Mouse (Mus musculus) kidney, postnatal 10 days (tissue): ENCODE data around the gene Crat.
A peak's percentile ranks its signal among the peaks of the same experiment; 100 is the strongest.
"Not testable (repeated sequence)": the region's sequence is repeated elsewhere in the genome, so short reads cannot be mapped to it uniquely, and the experiment has no call there.

Experiments used
- DNase-seq: peaks from one replicate; pipeline ENCODE4 v3.0.0; 2021; ENCODE audit warnings: mixed read lengths

Crat gene

DNA sequence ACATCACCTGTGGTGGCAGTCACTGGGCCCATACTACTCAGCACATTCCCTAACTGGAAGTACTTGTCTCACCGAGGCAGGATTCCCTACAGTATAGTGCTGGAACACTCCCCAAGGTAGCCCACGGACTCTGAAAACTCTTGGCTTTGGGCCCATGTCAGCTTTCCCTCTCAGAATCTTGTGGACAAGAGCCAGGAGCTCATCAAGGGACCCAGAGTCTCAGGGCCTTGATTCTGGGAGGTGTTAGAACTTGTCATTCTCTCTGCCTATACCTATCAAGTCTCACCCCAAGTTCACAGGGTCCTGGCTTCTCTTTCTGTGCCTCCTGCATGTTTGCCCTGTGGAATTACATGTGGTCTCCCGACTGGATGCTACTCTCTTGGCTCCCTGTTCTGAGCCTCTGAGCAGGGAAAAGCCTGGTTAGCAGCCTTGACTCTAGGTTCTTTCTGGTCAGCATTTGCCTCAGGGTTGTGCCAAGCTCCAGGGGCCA lies 24.6 kb upstream of the Crat start:
- peak; percentile 67 for DNase-seq

DNA sequence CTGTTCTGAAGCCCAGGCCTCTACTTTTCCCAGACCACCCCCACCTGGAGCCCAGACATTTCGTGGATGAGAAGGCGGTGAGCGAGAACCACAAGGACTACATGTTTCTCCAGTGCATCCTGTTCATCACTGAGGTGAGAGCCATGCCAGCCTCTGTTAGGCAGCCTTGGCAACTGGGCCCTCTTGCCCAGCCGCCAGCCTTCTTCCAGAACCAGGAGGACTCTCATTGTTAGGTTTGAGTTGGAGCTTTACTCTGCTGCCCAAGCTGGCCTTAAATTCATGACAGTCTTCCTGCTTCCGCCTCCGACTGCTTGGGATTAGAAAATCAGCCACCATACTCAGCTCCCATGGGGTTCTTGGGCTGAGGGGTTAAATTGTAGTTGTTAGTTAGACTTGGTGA lies 24.0 kb upstream of the Crat start:
- DNase-seq, result no peak

DNA sequence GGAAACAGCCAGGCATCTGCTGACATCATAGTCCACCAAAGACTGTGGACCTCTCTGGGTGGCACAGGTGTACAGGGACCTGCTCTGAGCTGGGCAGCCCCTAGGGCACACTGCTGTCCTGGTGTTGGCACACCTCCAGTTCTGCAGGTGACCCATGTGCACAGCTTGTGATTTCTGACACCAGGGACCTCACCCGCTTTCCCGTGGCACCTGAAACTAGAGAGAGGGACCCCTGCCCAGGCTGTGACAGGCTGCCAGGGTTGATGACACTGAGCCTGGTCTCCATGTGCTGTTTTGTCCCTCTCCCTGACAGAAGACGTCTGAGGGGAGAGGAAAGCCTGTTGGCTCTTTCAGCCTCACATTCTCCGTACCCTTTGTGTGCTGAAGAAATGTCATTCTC lies 22.2 kb upstream of the Crat start:
- no peak for DNase-seq

DNA sequence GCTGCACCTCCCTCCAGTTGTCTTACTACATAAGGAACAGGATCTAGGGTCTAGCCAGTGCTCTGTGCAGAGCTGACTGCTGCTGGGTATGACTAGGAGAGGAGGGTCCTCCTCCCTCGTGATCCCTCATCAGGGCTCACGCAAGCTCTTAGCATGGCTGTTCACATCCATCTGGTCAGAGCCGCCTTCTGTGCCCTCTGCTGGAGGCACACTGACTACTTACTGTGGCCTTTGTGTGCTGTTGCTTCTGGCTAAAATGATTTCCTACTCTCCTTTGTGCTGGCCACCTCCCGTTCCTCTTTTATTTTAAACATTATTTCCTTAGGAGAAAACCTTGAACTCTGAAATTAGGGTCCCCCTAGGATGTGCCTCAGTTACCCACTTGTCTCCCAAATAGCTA lies 21.2 kb upstream of the Crat start:
- DNase-seq, result no peak

DNA sequence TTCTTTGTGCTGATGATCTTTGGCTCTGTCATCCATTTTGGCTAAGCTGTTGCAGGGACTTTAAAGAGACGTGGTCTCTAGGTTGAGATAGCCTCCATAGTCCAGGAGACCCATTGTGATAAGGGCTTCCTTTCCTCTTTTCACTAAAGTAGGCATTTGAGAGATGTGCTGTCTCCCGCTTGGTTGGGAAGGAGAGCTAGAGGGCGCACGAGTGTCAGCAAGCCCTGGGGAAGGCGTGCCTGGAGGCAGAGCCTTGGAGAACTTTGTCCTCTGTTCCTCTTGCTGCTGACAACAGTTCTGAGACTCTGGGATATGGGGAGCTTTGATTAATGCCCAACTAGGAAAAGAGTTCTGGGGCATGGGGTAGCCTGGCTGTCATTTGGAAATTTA lies 20.5 kb upstream of the Crat start:
- peak; percentile 86 for DNase-seq

DNA sequence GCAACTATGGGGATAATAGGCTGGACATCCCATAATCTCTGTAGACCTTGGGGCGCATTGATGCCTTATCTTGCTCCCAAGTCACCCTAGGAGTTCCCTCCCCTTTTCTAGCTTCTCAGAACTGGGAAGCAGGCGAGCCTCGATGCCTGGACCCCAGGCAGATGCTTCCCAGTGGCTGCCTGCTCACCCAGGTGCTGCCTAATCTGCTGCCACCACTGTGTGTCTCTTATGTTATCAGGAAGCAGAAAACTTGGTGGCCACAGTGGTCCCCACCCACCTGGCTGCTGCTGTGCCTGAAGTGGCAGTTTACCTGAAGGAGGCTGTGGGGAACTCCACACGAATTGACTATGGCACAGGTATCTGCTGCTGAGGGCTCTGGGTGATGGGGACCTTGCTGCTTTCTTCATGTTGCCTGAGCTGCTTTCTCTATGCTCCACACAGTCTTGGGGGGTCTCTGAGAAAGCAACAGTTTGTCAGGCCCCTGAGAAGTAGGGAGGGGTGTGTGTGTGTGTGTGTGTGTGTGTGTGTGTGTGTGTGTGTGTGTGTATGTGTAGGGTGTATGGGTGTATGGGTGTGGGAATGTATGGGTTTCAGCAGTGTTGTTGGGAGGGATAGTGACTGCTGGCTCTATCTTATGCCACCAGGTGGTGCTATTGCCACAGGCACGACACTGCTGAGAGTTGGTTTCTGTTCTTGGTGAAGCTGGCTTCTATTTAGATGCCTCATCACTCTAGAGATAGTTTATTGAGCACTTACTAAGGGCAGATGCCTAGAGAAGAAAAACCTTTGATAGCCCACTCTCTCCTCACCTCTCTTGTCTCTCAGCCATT lies 19.9 kb upstream of the Crat start:
- DNase-seq, result peak; percentile 84

DNA sequence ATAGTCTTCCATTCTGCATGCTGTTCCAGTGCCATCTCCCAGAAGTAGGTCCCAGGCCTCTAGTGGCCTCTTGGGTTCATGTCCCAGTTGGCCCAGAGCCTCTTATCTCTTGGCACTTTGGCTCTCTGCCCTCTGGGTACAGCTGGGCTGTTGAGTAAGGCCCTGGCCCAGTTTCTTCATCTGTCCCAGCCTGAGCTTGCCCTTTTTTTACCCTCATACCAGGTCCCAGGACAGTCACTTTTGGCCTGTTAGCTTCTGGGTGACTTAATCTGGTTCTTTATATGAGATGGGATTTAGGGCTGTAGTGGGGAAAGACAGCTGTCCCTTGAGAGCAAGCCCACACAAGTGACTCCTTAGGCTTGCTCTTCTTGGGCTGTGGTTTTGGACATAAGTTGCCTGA lies 13.5 kb upstream of the Crat start:
- no peak for DNase-seq

DNA sequence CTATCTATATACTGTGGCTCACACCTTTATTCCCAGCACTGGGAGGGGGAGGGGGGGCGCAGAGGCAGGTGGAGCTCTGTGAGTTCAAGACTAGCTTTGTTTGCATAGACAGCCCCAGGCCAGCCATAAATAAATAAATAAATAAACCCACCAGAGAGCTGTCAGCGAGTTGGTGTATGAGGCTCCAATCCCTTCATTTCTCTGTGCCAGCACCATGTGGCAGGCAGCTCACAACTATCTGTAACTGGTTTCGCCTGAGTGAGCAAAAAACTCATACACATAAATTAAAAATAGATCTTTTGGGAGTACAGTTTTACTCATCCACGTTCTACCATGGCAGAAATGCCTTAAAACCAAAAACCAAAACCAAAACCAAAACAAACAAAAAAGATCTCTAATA lies 5.8 kb upstream of the Crat start:
- no peak for DNase-seq

DNA sequence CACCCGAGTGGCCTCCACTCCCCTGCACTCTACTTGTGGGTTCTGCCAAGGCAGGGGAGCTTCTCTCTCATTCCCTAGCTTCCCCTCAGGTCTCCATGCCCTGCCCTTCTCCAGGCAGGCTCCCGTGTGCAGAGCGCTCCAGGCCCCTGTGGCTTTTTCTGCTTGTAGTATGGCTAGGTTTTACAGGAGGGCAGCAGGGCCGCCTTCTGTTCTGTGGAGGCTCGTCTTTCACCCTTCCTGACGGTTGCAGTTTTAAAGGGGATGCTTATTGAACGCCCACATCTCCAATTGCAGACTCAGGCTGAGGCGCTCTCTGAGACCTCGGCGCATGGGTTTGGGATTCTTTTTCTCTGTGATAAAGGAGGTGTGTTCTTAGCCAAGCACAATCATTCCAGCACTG lies 3.5 kb upstream of the Crat start:
- no peak for DNase-seq

DNA sequence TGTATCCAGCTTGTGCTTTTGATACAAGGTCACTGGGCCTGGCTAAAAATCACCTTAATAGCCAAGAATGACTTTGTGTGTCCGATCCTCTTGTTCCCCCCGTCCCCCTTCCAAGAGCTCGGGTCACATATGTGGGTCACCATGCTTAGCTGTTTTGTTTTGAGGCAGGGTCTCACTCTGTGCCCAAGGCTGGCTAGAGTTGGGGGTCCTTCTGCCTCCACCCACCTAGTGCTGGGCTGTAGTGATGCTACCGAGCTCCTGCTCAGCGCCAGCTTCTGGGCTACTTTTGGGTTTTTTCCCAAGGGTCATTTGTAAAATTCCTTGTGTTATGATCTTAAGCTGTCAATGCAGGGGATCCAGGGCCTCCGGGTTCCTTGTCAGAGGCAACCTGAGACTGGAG lies 2.6 kb upstream of the Crat start:
- no peak for DNase-seq

DNA sequence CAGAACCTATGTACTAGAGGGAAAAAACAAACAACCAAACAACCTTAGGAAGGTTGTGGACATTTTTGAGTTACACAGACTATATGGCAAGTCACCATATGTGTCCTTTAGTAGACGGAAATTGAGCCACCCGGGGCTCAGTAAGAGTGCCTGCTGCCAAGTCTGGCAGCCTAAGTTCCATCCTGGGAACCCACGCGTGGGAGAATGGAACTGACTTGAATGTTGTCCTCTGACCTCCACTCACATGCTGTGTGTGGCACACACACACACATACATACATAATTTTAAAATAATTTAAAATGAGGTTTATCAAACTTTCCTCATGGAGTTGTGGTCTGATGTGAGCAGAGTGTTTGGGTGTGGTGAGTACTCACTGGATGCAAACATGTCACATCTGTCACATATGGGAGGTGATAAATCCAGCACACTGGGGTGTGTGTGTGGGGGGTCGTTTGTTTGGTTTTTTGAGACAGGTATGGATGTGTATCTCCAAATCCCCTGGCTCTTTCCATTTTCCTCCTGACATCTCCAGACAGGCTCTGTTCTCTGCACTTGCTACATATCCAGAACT lies 2.1 kb upstream of the Crat start:
- DNase-seq, result no peak

DNA sequence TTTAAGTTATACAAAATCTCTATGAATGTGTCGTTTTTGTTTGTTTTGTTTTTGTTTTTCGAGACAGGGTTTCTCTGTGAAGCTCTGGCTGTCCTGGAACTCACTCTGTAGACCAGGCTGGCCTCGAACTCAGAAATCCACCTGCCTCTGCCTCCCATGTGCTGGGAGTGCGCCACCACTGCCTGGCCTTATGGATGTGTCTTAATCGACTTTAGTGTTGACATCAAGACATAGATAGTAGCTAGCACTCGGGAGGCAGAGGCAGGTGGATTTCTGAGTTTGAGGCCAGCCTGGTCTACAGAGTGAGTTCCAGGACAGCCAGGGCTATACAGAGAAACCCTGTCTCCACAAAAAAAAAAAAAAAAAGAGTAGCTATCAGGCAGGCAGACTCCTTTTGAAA lies 1.5 kb upstream of the Crat start:
- DNase-seq, result not testable (repeated sequence)

DNA sequence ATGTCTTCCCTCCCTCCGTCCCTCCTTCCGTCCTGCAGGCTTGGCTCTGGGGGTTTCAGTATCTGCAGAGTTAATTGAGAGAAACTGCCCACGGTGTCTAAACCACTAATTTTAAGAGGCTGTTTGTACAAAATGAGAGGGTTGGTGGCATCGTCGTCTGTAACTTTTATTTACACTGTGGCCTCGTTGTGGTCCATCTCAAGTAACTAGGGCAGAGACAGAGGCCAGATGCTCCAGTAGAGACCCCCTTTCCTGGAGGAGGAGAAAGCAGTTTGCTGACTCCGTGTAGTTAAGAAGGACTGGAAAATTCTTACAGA lies 994 bp upstream of the Crat start:
- no peak for DNase-seq

DNA sequence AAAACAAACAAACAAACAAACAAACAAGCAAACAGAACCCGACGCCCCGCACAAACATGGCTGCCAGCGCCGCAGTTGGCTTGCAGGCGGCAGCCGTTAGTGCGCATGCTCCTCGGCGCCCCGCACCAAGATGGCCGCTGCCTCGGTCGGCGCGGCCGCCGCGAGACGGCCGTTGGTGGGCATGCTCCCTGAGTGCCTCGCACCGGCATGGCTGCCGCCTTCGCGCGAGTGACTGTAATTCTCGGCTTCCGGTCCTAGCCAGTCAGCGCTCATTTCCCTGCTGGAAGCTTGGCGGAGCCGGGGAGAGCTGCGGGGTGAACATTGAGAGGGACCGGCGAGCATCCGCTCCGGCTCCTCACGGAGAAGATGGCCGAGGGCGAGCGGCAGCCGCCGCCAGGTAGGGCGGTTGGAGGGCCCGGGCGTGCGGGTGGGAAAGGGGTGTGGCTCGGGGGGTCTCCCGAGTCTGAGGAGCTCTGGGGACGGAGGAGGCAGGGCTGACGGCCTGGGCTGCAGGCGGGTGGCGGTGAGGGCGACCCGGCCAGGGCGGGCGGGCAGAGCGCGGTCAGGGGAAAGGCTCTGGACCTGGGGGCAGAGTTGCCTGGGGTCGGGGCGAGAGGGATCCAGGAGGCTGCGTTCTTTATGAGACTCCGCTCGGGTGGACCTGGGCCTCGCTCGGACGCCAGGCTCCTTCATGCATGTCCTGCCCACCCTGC lies 479 bp upstream of the Crat start, which contains the start of gene Ptpa:
TSS of gene Ptpa (plus strand) at position 104 of the 713 bp plus-strand sequence.
- DNase-seq, result peak; percentile 97

DNA sequence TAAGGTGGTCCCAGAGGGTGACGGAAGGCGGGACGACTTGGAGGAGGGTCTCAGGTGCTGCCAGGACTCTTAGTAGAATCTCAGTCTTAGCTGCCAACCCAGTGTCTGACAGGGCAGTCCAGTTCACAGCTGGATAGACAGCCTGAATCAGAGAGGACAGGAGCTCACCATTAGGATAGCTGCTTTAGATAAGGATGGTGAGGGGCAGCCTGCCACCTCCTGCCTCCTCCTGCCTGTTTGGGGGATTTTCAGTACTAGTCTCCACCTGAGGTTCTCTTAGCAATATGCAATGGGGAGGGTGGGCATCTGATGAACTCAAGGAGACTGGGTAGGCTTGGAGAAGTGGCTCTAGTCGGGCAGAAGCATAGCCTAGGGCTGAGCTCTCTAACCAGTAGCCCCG lies 932 bp downstream of the Crat start:
- no peak for DNase-seq

DNA sequence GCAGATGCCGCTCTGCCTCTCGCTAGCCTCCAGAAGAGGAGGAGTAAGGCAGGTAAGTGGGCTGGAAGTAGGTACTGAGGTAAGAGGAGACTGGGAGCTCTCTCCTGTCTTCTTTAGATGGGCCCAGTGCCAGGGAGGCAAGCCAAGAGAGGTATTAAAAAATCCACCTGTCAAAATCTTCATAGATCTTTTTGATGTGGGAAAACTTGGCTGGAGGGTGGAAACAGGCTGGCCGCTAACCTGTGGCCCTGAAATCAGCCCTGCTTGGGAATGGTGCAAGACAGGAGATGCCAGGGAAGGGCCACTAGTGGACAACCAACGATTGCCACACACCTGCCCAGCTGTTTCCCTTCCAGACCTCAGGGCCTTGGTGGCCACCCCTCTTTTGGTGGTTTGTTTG lies 1.5 kb downstream of the Crat start:
- no peak for DNase-seq

DNA sequence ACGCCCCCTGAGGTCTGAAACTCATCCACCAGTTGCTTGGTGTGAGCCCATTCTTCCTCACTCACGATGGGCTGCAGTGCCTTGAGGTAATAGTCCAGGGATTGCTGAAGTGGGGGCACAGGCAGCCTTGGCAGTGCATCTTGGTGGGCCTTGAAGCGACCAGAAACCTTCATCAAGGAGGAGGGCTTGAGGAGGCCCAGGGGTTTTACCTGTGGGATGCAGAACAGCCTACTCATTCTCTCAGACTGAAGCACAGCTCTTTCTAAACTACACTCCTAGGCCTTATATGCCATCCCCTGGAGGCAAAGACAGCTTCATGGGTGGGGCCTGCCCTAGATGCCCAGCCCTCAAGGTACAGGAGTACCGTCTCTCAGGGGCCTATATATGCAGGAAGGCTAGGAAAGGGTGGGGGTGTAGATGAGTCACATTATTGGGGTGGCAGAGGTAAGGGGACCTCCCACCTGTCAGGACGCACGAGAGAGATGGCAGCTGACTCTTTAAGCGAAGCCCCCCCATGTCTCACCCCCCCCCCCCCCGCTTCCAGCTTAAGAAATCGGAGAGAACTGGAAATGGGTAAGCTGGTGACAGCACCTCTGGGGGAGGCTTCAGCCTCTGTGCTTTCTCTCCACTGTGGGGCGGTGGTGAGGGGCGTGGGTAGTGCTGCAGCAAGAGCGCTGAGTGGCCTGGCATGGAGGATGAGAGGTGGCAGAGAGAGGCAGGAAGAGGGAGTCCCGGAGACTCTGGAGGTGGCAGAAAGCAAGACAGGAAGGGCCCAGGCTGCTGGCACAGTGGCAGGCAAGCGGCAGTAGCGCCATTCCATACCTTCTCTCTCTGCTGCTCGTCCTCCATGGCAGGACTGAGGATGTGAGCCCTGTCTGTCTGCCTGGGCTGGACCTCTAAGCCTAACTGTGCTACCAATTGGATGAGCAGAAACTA lies 2.3 kb downstream of the Crat start:
- no peak for DNase-seq

DNA sequence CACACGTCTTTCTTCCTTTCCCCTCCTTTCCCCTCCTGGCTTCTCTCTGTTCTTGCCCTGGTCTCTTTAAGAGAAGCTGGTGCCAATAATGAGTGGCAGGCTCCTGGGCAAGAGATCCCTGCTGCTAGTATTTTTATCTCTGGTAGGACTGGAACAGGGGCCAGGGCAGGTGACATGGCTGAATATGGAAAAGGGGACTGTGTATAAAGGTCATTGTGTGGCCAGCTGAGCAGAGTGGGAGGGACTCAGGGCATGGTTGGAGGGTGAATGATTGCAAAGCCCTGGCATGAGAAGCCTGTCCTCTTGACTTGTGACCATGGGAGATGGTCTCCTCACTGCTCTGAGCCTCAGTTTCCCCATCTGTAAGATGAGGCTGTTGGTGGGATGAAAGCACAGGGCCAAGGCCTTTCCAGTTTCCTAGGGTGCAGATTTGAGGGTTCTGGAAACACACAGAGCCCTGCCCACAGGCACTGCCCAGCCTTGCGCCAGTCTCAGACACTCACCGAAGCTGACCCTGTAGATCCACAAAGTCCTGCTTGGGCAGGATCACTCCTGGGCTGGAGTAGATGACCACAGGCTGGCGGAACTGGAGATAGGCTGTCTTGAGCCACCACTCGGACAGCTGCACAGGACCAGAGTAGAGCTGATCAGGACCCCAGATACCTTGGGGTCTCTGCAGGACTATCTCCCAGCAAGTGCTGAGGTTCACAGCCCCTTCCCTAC lies 6.0 kb downstream of the Crat start:
- DNase-seq, result peak; percentile 41

DNA sequence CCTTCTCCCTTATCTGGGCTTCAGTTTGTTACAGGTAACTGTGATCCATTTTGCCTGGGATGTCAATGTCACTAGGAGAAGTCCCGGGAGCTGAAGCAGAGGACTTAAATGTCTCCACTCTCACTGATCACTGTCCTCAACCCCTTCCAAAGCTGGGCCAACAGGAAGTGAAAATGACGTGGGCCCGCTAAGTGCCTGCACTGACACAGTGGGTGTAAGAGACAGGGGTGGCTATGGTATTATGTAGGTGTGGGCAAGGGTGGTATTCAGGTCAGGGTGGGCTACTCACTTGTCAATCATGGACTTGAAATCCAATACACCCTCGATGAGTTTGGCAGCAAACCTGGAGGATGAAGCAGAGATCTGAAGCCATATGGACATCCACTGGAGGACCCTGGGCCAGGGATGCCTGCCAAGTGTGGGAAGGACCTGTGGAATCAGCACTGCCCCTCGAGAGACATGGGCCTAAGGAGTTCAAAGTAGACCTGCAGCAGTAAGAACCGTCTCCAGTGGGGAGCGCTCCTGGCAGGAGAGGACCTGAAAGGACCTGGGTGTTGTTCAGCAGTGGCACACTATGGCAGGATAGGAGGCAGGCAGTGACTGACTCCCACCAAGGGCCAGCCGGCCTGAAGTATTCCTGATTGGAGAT lies 7.0 kb downstream of the Crat start:
- no peak for DNase-seq

DNA sequence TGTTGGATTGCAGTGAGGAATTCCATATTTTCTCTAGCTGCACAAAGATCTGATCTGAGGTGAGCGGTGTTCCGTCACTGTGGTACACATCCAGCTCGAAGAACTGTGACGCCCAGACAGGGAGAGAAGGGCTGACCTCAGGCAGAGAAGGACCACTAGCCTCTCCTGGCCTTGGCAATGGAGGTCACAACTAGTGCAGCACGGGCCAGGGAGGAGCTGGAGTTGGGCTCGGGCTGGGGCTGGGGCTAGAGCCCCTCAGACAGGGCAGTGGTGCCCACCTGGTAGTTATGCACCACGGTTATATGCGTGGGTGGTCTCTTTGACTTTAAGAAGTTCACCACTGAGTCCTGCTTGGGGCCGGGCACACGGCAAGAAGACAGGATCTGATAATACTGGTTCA lies 7.8 kb downstream of the Crat start:
- DNase-seq, result no peak

DNA sequence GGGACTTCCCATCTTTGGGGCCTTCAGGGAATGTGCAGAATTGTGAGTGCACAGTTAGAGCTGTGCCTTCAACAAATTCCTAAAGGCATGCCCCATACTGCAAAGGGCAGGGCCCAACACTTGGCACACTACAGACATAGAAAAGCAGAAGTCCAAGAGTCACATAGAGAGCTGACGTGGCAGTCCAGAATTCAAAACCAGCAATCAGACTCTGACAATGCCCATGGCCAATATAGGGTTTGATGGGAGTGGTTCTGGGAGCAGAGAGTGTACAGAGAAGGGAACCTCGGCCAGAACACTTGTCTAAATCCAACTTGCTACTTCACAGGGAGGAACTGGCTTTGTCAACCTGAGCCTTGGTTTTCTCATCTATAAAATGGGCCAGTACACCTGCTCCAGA lies 8.4 kb downstream of the Crat start:
- DNase-seq, result no peak

DNA sequence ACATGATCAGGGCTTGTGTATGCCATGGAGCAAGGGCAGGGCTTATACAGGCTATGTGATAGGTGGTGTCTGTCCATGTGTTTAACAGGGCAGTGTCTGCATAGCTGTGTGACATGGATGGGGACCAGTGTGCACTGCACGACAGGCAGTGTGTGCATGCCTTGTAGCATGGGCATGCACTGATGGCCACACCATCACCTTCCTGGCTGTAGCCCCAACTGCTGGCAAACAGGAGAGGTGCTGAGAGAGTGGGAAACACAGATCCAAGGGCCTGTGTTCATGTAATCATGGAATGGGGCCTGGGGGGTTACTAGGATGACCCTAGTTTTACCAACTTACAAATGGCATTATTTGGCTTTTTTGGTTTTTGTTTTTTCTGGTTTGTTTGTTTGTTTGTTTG lies 11.7 kb downstream of the Crat start:
- DNase-seq, result no peak
